ENCODE assay signal across 8 mouse cellular contexts in the genomic region with DNA sequence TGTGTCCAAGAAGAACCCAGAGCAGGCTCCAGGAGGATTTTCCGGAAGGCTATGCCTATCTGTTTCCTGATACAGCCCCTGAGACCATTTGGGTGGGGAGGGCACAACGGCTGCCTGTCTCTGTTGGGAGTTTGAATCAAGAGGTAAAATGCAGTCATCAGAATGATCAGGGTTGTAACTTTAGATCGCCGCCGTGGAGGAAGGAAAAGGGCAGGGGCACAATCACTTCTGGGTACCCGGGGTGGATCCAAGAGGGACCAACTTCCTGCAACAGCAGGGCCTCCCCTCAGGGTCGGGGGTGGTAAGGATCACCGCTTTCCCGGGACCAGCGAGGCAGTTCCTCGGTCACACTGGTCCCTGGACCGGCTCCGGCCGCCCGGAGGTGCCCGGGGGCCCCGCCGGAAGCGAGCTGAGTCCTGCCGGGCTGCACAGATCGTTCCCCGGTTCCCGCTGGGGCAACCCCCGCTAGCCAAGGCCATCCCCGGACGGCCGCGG. TPM values are rescaled to one million over a fixed set of nuclear protein-coding genes. Genes with fewer than 3 reads are reported as not detected.
DNase-seq lines count a peak whose midpoint lies in the region; ATAC-seq and TF ChIP-seq lines count a peak whose summit lies in the region.

No protein-coding gene starts in this region.

- DNase-seq in kidney, adult 18-20 months = no peak
- DNase-seq in R1 (ENCODE audit: low read depth, low spot score) = peak; percentile 54
- DNase-seq in heart, postnatal 0 days (ENCODE audit: low spot score) = peak; percentile 26
- DNase-seq in urinary bladder, postnatal 14 days (ENCODE audit: low spot score) = no peak
- no peak for DNase-seq in ovary, postnatal 14 days (ENCODE audit: low spot score)

- H3K36me3 ChIP-seq in kidney, embryonic 14.5 days (ENCODE audit: control insufficient read depth, insufficient read depth, low read length) = no peaks in the 10 kb centered on the region
- 0 out of 2 replicates have a peak, but pooled peaks cover 4% of the 10 kb centered on the region for H3K36me3 ChIP-seq in heart, postnatal 0 days (replicated peaks; ENCODE audit: control insufficient read depth, insufficient read depth, low read length)

- under 1% methylated on average over 22 of the region's 28 CpGs for whole genome bisulfite sequencing in kidney, embryonic 14.5 days
- 0% methylated on average over 28 of the region's 28 CpGs for WGBS in heart, postnatal 0 days

- peak overlapping the region; percentile 95 for H3K9ac ChIP-seq in kidney, embryonic 14.5 days (ENCODE audit: low read depth, low read length)
- peak overlapping the region; percentile 90 for H3K9ac ChIP-seq in heart, postnatal 0 days (replicated peaks; ENCODE audit: low read depth, low read length)

- H3K4me2 ChIP-seq in kidney, embryonic 14.5 days (replicated peaks; ENCODE audit: low read depth, low read length) = peak overlapping the region; percentile 67
- peak overlapping the region; percentile 81 for H3K4me2 ChIP-seq in heart, postnatal 0 days (ENCODE audit: low read depth, low read length)

- no peak for TF ChIP-seq CTCF in heart, postnatal 0 days (IDR thresholded peaks at IDR 0.05; ENCODE audit: low read depth)

- no peak for TF ChIP-seq EP300 in heart, postnatal 0 days (IDR thresholded peaks at IDR 0.05; ENCODE audit: low read depth)

- peaks cover 14% of the 10 kb centered on the region for H3K4me1 ChIP-seq in kidney, embryonic 14.5 days (ENCODE audit: control insufficient read depth, insufficient read depth, low read length)
- H3K4me1 ChIP-seq in heart, postnatal 0 days (ENCODE audit: control insufficient read depth, insufficient read depth) = peaks cover 38% of the 10 kb centered on the region

- H3K27ac ChIP-seq in kidney, embryonic 14.5 days (ENCODE audit: low read depth, low read length) = peak overlapping the region; percentile 86
- peak overlapping the region; percentile 90 for H3K27ac ChIP-seq in heart, postnatal 0 days (ENCODE audit: low read depth)

- ATAC-seq in kidney, embryonic 14.5 days (ENCODE audit: low FRiP score, low TSS enrichment) = peak; percentile 70
- ATAC-seq in heart, postnatal 0 days (ENCODE audit: insufficient read depth, low read depth) = peak; percentile 45
- ATAC-seq in megakaryocyte, adult 5-6 weeks (ENCODE audit: poor library complexity, severe bottlenecking) = peak; percentile 26
- ATAC-seq in monocyte, adult 5-6 weeks (replicated peaks; ENCODE audit: insufficient number of reproducible peaks, low FRiP score, low TSS enrichment, poor library complexity, severe bottlenecking) = no peak

- no peaks in the 10 kb centered on the region for H3K9me3 ChIP-seq in kidney, embryonic 14.5 days (ENCODE audit: control insufficient read depth, low read length)
- no peaks in the 10 kb centered on the region for H3K9me3 ChIP-seq in heart, postnatal 0 days (replicated peaks; ENCODE audit: control insufficient read depth, low read length)

- H3K27me3 ChIP-seq in kidney, embryonic 14.5 days (ENCODE audit: control insufficient read depth, insufficient read depth, low read length) = no peaks in the 10 kb centered on the region
- no peaks in the 10 kb centered on the region for H3K27me3 ChIP-seq in heart, postnatal 0 days (ENCODE audit: control insufficient read depth, insufficient read depth, low read length)

- peak overlapping the region; percentile 83 for H3K4me3 ChIP-seq in kidney, embryonic 14.5 days (ENCODE audit: low read length)
- H3K4me3 ChIP-seq in heart, postnatal 0 days (ENCODE audit: low read depth, low read length) = peak overlapping the region; percentile 87

RNA-seq across cellular contexts. Expression of gene Xpnpep1, which starts 2.0 kb away (rescaled TPM):
- 153 and 164 TPM in 2 replicates for polyA plus RNA-seq in kidney, embryonic 14.5 days (2014; fragmentation: Nextera tagmentation; extraction: Ambion mirVana)
- 107 and 134 TPM in 2 replicates for total RNA-seq in heart, postnatal 0 days (2014; rRNA removed; ENCODE audit: low replicate concordance)
- 106 and 119 TPM in 2 replicates for polyA plus RNA-seq in heart, postnatal 0 days (2015; fragmentation: Nextera tagmentation; extraction: Ambion mirVana)
- total RNA-seq in megakaryocyte, adult 5-6 weeks (2015) = 46.3 and 52.5 TPM in 2 replicates
- total RNA-seq in megakaryocyte, adult 5-6 weeks (2017) = 57.8 and 60.2 TPM in 2 replicates
- total RNA-seq in monocyte, adult 5-6 weeks (2017) = 48.5 to 69.7 TPM (median 51.8 TPM) in 3 replicates

Comparison
In these comparisons a context has a peak if more than half of its experiments do, and no peak if none do; other contexts are left out.
1. DNase-seq: peak in R1 (single experiment) and heart, postnatal 0 days (single experiment); none in kidney, adult 18-20 months (single experiment), urinary bladder, postnatal 14 days (single experiment) and ovary, postnatal 14 days (single experiment).